Mouse (Mus musculus): ENCODE measurements at regions not wholly inside any gene's neighbourhood (a gene's known extent, or its start where the extent isn't known, plus 50 kb on each side); places are given as distances from the start of the nearest gene placed in this dataset.
A peak's percentile ranks its signal among the peaks of the same experiment; 100 is the strongest.

DNA sequence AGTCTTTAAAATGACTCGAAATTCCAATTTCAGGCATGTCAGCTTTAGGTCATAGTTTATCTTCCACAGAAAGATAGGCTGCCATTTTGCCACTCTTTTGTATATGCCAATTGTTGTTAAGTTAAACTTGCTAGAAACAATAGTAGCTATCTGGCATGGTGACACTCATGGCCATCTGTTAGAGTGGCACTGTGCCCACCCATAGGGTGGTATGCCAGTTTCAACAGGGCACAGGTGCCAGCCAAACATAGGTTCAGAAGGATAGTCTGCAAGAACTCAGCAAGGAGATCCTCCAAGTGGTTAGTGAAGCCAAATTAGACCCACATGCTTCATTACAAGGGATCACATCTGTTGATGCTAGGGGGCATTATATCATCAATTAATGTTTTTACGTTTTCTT is 135.8 kb upstream of the Gm6812 start:
- Histone ChIP-seq H3K4me2 (no peak overlapping the region), H3K4me3 (no peak overlapping the region), H3K27me3 (no peaks in the 10 kb centered on the region), H3K9ac (no peak overlapping the region), H3K9me3 (replicated peaks) (no peaks in the 10 kb centered on the region), H3K27ac (no peak overlapping the region), H3K4me1 (no peaks in the 10 kb centered on the region), H3K36me3 (ENCODE audit: poor library complexity, severe bottlenecking) (no peaks in the 10 kb centered on the region)
- no peak for ATAC-seq
- WGBS = 59% methylated on average over 2 of the region's 2 CpGs

DNA sequence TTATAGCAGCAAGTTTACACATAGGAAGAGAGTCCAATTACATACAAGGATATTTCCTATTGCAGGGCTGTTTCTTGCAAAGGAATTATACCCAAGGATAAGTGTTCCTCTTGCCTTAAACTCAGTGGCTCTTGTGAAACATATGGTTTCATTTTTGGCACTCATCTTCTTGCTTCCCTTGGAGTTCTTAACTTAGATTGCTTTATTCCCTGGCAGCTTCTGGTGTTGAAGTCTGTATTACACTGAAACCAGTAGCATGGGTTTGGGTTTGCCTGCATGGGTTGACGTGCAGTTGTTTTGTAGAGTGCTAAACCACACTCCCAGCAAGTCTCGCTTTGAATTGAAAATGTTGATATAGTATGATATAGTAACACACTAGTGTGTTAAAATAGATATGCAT is 116.3 kb upstream of the Gm6812 start:
- Histone ChIP-seq H3K9me3 (replicated peaks) (no peaks in the 10 kb centered on the region), H3K27ac (no peak overlapping the region), H3K27me3 (no peaks in the 10 kb centered on the region), H3K4me1 (no peaks in the 10 kb centered on the region), H3K4me2 (no peak overlapping the region), H3K36me3 (ENCODE audit: poor library complexity, severe bottlenecking) (no peaks in the 10 kb centered on the region), H3K9ac (no peak overlapping the region), H3K4me3 (no peak overlapping the region)
- 75% methylated on average over 2 of the region's 2 CpGs for WGBS
- no peak for ATAC-seq

DNA sequence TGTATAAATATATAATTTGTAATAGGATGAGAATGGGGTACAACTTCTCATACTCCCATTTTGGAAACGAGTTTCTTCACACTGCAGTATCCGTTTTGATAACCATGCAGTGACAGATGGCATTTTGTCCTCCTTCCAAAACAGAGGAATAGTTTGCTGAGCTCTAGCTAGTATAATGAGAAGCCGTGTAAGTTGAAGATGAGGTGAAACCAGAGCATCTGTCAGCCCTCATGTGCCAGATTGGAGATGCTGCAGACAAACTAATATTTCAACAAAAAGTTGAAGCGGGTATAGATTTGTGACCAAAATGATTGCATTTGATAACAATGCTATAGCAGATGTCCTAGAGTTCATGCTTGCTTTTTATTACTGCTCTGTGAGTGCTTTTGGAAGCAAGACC is 115.1 kb upstream of the Gm6812 start:
- no peaks in the 10 kb centered on the region for H3K27me3 ChIP-seq
- no peaks in the 10 kb centered on the region for H3K4me1 ChIP-seq
- H3K4me2 ChIP-seq = no peak overlapping the region
- no peak overlapping the region for H3K4me3 ChIP-seq
- no peaks in the 10 kb centered on the region for H3K9me3 ChIP-seq (replicated peaks)
- no peak overlapping the region for H3K27ac ChIP-seq
- no peaks in the 10 kb centered on the region for H3K36me3 ChIP-seq (ENCODE audit: poor library complexity, severe bottlenecking)
- H3K9ac ChIP-seq = no peak overlapping the region
- 74% methylated on average over 4 of the region's 4 CpGs for WGBS
- ATAC-seq = peak; percentile 6; the same call in 1 of the 2 replicates

Measured in forebrain, embryonic 13.5 days (tissue).